Mouse (Mus musculus) large intestine, adult 2 months (tissue): ENCODE results near the gene Efna1. TPM values are rescaled to one million over a fixed set of nuclear protein-coding genes. Genes with fewer than 3 reads are reported as not detected.

Experiments used
- DNase-seq: peaks from one replicate; pipeline ENCODE4 v3.0.0-alpha.2; 2012; ENCODE audit warnings: low read depth, low spot score
- WGBS: fragments of 180-500 bp; shearing (Covaris S2); methylation state at CpG from one replicate; pipeline ENCODE4 v1.1.7; 2018; 5-methylcytosine and 5-hydroxymethylcytosine counted together
- polyA plus RNA-seq: library from polyadenylated mRNA; depleted of rRNA; stranded (reverse); fragments of >200 nt; gene quantifications from 2 replicates; pipeline ENCODE4 v1.2.3, GENCODE M21; 2012; rRNA removed

Efna1 gene
- 78.0 and 93.8 TPM in 2 replicates for polyA plus RNA-seq

- DNase-seq = peak; percentile 95
Measured at GRCm38 (mm10) chr3:89280606-89281511, at the start of gene Efna1. TSS of gene Efna1 (minus strand) at chr3:89281142.

GRCm38 (mm10) chr3:89330346-89330745 is 49.4 kb upstream of the Efna1 start:
- 77% methylated on average over 3 of the region's 3 CpGs for WGBS
- DNase-seq = no peak

More at GRCm38 (mm10) chr3:89280606-89281511, at the start of gene Efna1:
- WGBS = 1% methylated on average over 52 of the region's 52 CpGs

DNA sequence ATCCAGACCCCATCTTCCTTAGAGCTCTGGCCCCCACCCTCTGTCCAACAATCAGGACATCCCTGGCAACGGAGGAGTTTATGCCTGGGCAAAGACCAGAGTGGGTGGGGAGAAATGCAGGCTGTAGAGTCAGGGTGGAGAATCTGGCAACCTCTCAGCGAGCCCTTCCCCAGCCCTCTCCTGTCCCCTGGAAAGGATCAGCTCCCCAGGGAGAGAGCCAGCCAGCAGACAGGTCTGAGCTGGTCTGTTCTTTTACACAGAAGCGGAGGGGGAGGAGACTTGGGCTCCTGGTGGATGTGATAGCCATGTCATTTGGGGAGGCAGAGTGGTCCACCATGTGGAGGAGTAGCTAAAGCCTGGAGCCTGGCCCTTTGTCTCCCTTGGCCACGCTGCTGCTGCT is 47.7 kb upstream of the Efna1 start:
- 15% methylated on average over 4 of the region's 4 CpGs for WGBS
- no peak for DNase-seq

- no peak for DNase-seq
- 32% methylated on average over 9 of the region's 9 CpGs for WGBS
Measured at GRCm38 (mm10) chr3:89327371-89327870, 46.5 kb upstream of the Efna1 start.

GRCm38 (mm10) chr3:89325882-89326281 is 44.9 kb upstream of the Efna1 start:
- DNase-seq = no peak
- 98% methylated on average over 8 of the region's 8 CpGs for WGBS

- DNase-seq = no peak
- under 1% methylated on average over 50 of the region's 53 CpGs for WGBS
Measured at GRCm38 (mm10) chr3:89322514-89323165, 41.7 kb upstream of the Efna1 start, which contains the start of gene Efna3. TSS of gene Efna3 (minus strand) at chr3:89322965.

DNA sequence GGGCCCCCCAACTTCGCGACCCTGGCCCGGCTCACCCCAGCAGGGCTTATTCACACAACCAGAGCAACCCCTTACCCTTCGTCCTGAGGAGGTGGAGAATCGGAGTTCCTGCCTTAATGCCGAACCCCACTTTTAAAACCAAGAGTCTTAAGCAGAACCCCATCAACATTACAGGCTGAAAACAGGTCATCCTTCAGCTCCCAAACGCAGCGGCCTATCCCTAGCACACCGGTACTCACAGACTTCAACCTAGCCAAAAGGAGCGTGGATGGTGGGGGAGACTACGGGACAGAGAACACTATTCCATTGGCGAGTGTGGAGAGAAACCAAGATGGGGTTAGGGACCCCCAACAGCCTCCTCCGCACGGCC is 41.2 kb upstream of the Efna1 start:
- no peak for DNase-seq
- WGBS = 3% methylated on average over 14 of the region's 14 CpGs

GRCm38 (mm10) chr3:89321183-89322130 is 40.5 kb upstream of the Efna1 start:
- 1% methylated on average over 66 of the region's 66 CpGs for WGBS
- DNase-seq = no peak

DNA sequence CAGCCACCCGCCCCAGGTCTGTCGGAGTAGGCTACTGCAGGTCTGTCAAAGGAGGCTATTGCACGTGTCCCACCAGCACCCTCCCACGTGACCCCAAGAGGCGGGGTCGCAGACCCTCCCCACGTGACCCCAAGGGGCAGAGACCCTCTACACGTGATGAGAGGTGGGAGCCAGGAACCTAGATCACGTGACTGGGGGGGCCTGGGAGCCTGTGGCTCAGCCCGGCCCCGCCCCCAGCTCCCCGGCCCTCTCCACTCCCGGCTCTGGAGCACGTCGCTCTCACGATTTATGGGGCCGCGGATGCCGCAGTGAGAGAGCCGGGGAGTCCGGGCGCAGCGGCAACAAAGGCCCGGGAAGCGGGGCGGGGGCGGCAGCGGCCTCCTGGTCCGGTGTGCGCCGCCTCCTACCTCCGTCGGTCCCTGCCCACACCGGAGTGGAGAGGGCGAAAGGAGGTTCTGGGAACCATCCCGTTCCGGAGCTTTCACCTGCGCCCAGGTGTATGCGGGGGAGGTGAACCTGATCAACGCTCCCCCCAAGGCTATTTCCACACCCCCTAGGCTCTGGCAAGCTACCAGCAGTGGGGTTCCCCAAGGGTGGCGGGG is 39.7 kb upstream of the Efna1 start:
- no peak for DNase-seq
- under 1% methylated on average over 41 of the region's 41 CpGs for WGBS

- WGBS = 4% methylated on average over 56 of the region's 58 CpGs
- no peak for DNase-seq
Measured at GRCm38 (mm10) chr3:89319591-89320350, 38.8 kb upstream of the Efna1 start.

DNA sequence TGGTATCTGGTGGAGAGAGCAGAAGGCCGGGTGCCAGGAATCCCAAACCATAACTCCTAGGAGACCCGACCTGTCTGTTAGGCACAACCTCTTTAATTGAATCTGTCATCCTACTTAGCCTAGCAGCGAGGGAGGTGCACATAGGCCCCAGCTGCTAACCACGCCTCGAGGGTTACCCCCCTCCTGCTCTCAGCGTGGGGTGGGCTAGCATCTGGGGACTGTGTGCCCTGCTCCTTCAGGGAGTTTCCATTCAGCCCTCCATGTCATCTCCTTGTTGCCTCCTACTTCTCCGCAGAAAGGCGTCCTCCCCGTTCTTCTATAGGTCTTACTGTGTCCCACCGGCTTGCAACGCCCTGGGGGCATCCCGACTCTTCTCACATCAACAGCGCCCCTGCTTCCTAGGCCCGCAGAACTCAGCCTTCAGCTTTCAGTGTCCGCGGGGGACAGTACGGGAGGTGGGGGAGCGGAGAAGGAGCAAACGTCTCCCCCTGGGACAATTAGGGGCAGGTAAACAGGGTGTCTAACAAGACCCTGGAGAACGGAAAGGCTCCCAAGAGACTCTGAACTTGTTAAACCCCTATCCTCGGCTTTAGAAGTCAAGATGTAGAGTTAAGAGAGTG is 38.1 kb upstream of the Efna1 start:
- no peak for DNase-seq
- 63% methylated on average over 21 of the region's 21 CpGs for WGBS

DNA sequence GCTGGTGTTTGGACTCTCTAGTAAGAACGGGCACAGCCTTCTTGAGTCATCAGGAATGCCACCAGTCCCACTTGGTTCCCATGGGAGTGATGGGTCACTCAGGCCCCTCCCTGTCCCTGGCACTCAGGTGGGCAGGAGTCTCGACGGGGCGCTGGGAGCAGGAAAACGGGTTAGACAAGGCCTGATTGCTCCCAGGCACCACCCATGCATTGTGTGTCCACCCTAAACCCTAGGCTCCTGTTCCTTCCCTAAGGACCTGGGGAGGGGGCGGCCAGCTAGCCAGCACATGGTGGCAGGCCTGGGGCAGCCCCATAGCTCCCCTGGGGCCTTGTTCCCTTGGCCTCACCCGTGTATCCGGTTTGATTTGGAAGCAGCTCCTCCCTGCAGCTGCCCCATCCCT is 37.4 kb upstream of the Efna1 start:
- DNase-seq = no peak
- 40% methylated on average over 8 of the region's 8 CpGs for WGBS

GRCm38 (mm10) chr3:89317246-89317645 is 36.3 kb upstream of the Efna1 start:
- DNase-seq = no peak
- 78% methylated on average over 6 of the region's 6 CpGs for WGBS

GRCm38 (mm10) chr3:89316833-89317232 is 35.9 kb upstream of the Efna1 start:
- 2% methylated on average over 4 of the region's 4 CpGs for WGBS
- peak; percentile 77 for DNase-seq

GRCm38 (mm10) chr3:89315930-89316831 is 35.2 kb upstream of the Efna1 start:
- WGBS = 16% methylated on average over 40 of the region's 40 CpGs
- no peak for DNase-seq

DNA sequence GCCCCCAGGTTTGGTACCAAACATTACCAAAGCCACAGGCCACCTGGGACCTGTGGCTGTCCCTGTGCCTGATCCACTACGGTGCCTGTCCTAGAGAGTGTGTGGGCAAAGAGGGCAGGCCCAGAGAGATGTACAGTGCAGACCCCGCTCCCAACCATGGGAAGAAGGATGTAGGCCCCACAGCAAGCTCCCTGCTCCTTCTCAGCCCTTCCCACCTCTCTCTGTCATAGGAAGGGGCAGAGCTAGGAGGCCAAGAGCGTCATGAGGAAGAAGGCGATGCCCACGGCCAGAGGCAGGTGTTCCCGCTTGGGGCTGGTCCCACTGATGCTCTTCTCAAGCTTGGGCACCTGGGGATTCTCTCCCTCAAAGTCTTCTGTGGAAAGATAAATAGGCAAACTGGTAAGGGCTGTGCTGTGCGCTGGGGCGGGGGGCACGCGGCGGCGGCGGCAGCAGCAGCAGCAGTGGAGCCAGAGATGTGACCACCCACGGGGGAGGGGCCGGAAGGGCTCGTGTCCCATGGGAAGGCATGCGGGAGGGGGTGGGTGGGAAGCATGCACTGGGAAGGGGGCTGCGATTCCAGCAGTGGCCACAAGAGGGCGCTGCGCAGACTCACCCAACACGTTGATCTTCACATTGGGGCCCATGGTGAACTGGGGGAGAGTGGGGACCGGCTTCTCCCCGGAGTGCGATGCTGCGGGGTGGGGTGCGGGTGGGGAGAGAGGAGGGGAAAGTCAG is 34.4 kb upstream of the Efna1 start:
- no peak for DNase-seq
- WGBS = 13% methylated on average over 26 of the region's 26 CpGs
